Mouse (Mus musculus): Measurements from ENCODE around the gene Abi2. TPM values are rescaled to one million over a fixed set of nuclear protein-coding genes. Genes with fewer than 3 reads are reported as not detected.

The Abi2 gene
- polyA plus RNA-seq, 1 experiment from 2014 or later = 73.0 TPM

GRCm38 (mm10) chr1:60490510-60490909 is 81.1 kb downstream of the Abi2 start:
- WGBS = 84% methylated on average over 4 of the region's 4 CpGs
- H3K9ac ChIP-seq (replicated peaks) = no peak overlapping the region
- H3K4me3 ChIP-seq (replicated peaks) = no peak overlapping the region
- H3K4me1 ChIP-seq = no peaks in the 10 kb centered on the region
- H3K4me2 ChIP-seq = no peak overlapping the region
- no peak for ATAC-seq (ENCODE audit: low FRiP score)
- no peaks in the 10 kb centered on the region for H3K27me3 ChIP-seq (replicated peaks)
- peaks cover 62% of the 10 kb centered on the region for H3K36me3 ChIP-seq
- no peak overlapping the region for H3K27ac ChIP-seq (replicated peaks)
- no peaks in the 10 kb centered on the region for H3K9me3 ChIP-seq (replicated peaks)

- no peak for ATAC-seq (ENCODE audit: low FRiP score)
- WGBS = 40% methylated on average over 5 of the region's 5 CpGs
- H3K4me3 ChIP-seq (replicated peaks) = no peak overlapping the region
- H3K9ac ChIP-seq (replicated peaks) = no peak overlapping the region
- H3K4me2 ChIP-seq = no peak overlapping the region
- no peaks in the 10 kb centered on the region for H3K4me1 ChIP-seq
- H3K27me3 ChIP-seq (replicated peaks) = no peaks in the 10 kb centered on the region
- peaks cover 62% of the 10 kb centered on the region for H3K36me3 ChIP-seq
- H3K9me3 ChIP-seq (replicated peaks) = no peaks in the 10 kb centered on the region
- H3K27ac ChIP-seq (replicated peaks) = no peak overlapping the region
Observed at GRCm38 (mm10) chr1:60492404-60492803, 83.0 kb downstream of the Abi2 start.

- WGBS = 88% methylated on average over 6 of the region's 6 CpGs
- Histone ChIP-seq H3K9me3 (replicated peaks) (no peaks in the 10 kb centered on the region), H3K4me3 (replicated peaks) (no peak overlapping the region), H3K4me1 (no peaks in the 10 kb centered on the region), H3K27ac (replicated peaks) (no peak overlapping the region), H3K9ac (replicated peaks) (no peak overlapping the region), H3K27me3 (replicated peaks) (no peaks in the 10 kb centered on the region), H3K4me2 (no peak overlapping the region), H3K36me3 (peaks cover 63% of the 10 kb centered on the region)
- no peak for ATAC-seq (ENCODE audit: low FRiP score)
Observed at GRCm38 (mm10) chr1:60493421-60493820, 84.0 kb downstream of the Abi2 start.

GRCm38 (mm10) chr1:60503456-60503855 is 94.0 kb downstream of the Abi2 start:
- 72% methylated on average over 5 of the region's 5 CpGs for WGBS
- H3K4me1 ChIP-seq = no peaks in the 10 kb centered on the region
- no peak overlapping the region for H3K27ac ChIP-seq (replicated peaks)
- peaks cover 15% of the 10 kb centered on the region for H3K36me3 ChIP-seq
- no peak overlapping the region for H3K9ac ChIP-seq (replicated peaks)
- no peaks in the 10 kb centered on the region for H3K27me3 ChIP-seq (replicated peaks)
- H3K4me3 ChIP-seq (replicated peaks) = no peak overlapping the region
- H3K9me3 ChIP-seq (replicated peaks) = no peaks in the 10 kb centered on the region
- ATAC-seq (ENCODE audit: low FRiP score) = no peak
- no peak overlapping the region for H3K4me2 ChIP-seq

GRCm38 (mm10) chr1:60510584-60510983 is 101.2 kb downstream of the Abi2 start:
- no peak for ATAC-seq (ENCODE audit: low FRiP score)
- Histone ChIP-seq H3K4me1 (no peaks in the 10 kb centered on the region), H3K9ac (replicated peaks) (no peak overlapping the region), H3K36me3 (peaks cover 14% of the 10 kb centered on the region), H3K9me3 (replicated peaks) (no peaks in the 10 kb centered on the region), H3K4me2 (no peak overlapping the region), H3K27ac (replicated peaks) (no peak overlapping the region), H3K4me3 (replicated peaks) (no peak overlapping the region), H3K27me3 (replicated peaks) (no peaks in the 10 kb centered on the region)
- WGBS = 79% methylated on average over 2 of the region's 2 CpGs

GRCm38 (mm10) chr1:60530107-60530506 is 120.7 kb downstream of the Abi2 start:
- peaks cover 36% of the 10 kb centered on the region for H3K36me3 ChIP-seq
- no peaks in the 10 kb centered on the region for H3K4me1 ChIP-seq
- no peak overlapping the region for H3K27ac ChIP-seq (replicated peaks)
- no peak overlapping the region for H3K9ac ChIP-seq (replicated peaks)
- ATAC-seq (ENCODE audit: low FRiP score) = no peak
- H3K4me3 ChIP-seq (replicated peaks) = no peak overlapping the region
- H3K27me3 ChIP-seq (replicated peaks) = no peaks in the 10 kb centered on the region
- no peaks in the 10 kb centered on the region for H3K9me3 ChIP-seq (replicated peaks)
- 92% methylated on average over 6 of the region's 6 CpGs for WGBS
- no peak overlapping the region for H3K4me2 ChIP-seq

GRCm38 (mm10) chr1:60530636-60531035 is 121.2 kb downstream of the Abi2 start:
- H3K27me3 ChIP-seq (replicated peaks) = no peaks in the 10 kb centered on the region
- no peaks in the 10 kb centered on the region for H3K9me3 ChIP-seq (replicated peaks)
- no peak overlapping the region for H3K4me2 ChIP-seq
- no peak overlapping the region for H3K27ac ChIP-seq (replicated peaks)
- peaks cover 31% of the 10 kb centered on the region for H3K36me3 ChIP-seq
- WGBS = 91% methylated on average over 2 of the region's 2 CpGs
- no peak overlapping the region for H3K9ac ChIP-seq (replicated peaks)
- no peak overlapping the region for H3K4me3 ChIP-seq (replicated peaks)
- ATAC-seq (ENCODE audit: low FRiP score) = no peak
- H3K4me1 ChIP-seq = no peaks in the 10 kb centered on the region

Other genes starting within 250 kb of the Abi2 start
- 6.3 TPM in 2 replicates for gene Nbeal1, start 229.0 kb upstream of the Abi2 start, polyA plus RNA-seq (2015; fragmentation: Nextera tagmentation; extraction: Ambion mirVana)
- gene Cyp20a1, start 66.3 kb upstream of the Abi2 start, polyA plus RNA-seq (2015; fragmentation: Nextera tagmentation; extraction: Ambion mirVana) = 18.2 and 20.6 TPM in 2 replicates
- 23.2 and 27.8 TPM in 2 replicates for gene Raph1, start 157.5 kb downstream of the Abi2 start, polyA plus RNA-seq (2015; fragmentation: Nextera tagmentation; extraction: Ambion mirVana)